Mouse (Mus musculus): ENCODE results near the gene Rap1a.

GRCm38 (mm10) chr3:105693327-105694080 lies 107.6 kb downstream of the Rap1a start:
- TF ChIP-seq EP300 (IDR thresholded peaks at IDR 0.05; ENCODE audit: low read depth in 1 of 2, low read length in 2 of 2) = no peak
- TF ChIP-seq POLR2A (IDR thresholded peaks at IDR 0.05; ENCODE audit: control insufficient read depth in 1 of 2, insufficient read depth in 1 of 2, low read depth in 1 of 2, low read length in 2 of 2, poor library complexity in 1 of 2) = no peak
- no peak for TF ChIP-seq SIN3A (IDR thresholded peaks at IDR 0.05; ENCODE audit: low read length)

Data from MEL (cell line).